Mouse (Mus musculus): ENCODE measurements around the gene Rps9.

Gene Rps9

GRCm38 (mm10) chr7:3703879-3704441 is at the start of gene Rps9:
TSS of gene Rps9 (plus strand) at chr7:3703993.
- peak; percentile 98 for DNase-seq

GRCm38 (mm10) chr7:3656966-3657365 is 46.8 kb upstream of the Rps9 start:
- DNase-seq: no peak

GRCm38 (mm10) chr7:3658578-3658977 is 45.2 kb upstream of the Rps9 start:
- DNase-seq: no peak

- DNase-seq: peak; percentile 57 to 83
These were observed 39.1 kb upstream of the Rps9 start for GRCm38 (mm10) chr7:3664524-3665214.

- peak; percentile 99 for DNase-seq
These were observed 38.3 kb upstream of the Rps9 start, which contains the start of gene Leng1 for GRCm38 (mm10) chr7:3665215-3666114. TSS of gene Leng1 (minus strand) at chr7:3665840.

GRCm38 (mm10) chr7:3666921-3667391 is 36.8 kb upstream of the Rps9 start:
- DNase-seq: no peak

GRCm38 (mm10) chr7:3674507-3675227 is 29.1 kb upstream of the Rps9 start:
- DNase-seq: peak; percentile 86 to 93

GRCm38 (mm10) chr7:3675228-3675548 is 28.6 kb upstream of the Rps9 start:
- no peak for DNase-seq

- DNase-seq: no peak
These were observed 27.4 kb upstream of the Rps9 start for GRCm38 (mm10) chr7:3676371-3676770.

- DNase-seq: peak; percentile 58 to 86
These were observed 26.5 kb upstream of the Rps9 start, which contains the start of gene Tmc4 for GRCm38 (mm10) chr7:3677342-3677741. TSS of gene Tmc4 (minus strand) at chr7:3677553.

- DNase-seq: no peak
These were observed 19.8 kb upstream of the Rps9 start for GRCm38 (mm10) chr7:3683908-3684550.

- no peak for DNase-seq
These were observed 19.1 kb upstream of the Rps9 start for GRCm38 (mm10) chr7:3684698-3685097.

GRCm38 (mm10) chr7:3685400-3686187 is 18.2 kb upstream of the Rps9 start:
- no peak for DNase-seq

GRCm38 (mm10) chr7:3691919-3692318 is 11.9 kb upstream of the Rps9 start:
- no peak for DNase-seq

GRCm38 (mm10) chr7:3692382-3692986 is 11.3 kb upstream of the Rps9 start, which contains the start of gene Tsen34:
TSS of gene Tsen34 (plus strand) at chr7:3692863.
- DNase-seq: no peak

- DNase-seq: peak; percentile 99
These were observed 10.6 kb upstream of the Rps9 start, which contains the start of gene Mboat7 for GRCm38 (mm10) chr7:3692987-3693808. TSS of gene Mboat7 (minus strand) at chr7:3693523.

- DNase-seq: no peak
These were observed 10.1 kb upstream of the Rps9 start for GRCm38 (mm10) chr7:3693809-3694075.

- DNase-seq: peak; percentile 78 to 88
These were observed 9.5 kb upstream of the Rps9 start for GRCm38 (mm10) chr7:3694076-3694948.

GRCm38 (mm10) chr7:3694949-3695305 is 8.9 kb upstream of the Rps9 start:
- peak in 1 of 2 experiments; percentile 47 for DNase-seq

Measured in kidney, postnatal 25 days (tissue).